Mouse (Mus musculus) granulocyte monocyte progenitor cell, adult 5-6 weeks (primary cell): ENCODE results near the gene Eif5b. TPM values are rescaled to one million over a fixed set of nuclear protein-coding genes. Genes with fewer than 3 reads are reported as not detected.

Experiments
- total RNA-seq, 2 experiments: library from RNA; stranded (forward) in 1 of 2; stranded (reverse) in 1 of 2; fragments of 200-712, 200-1000 nt in 1 of 2; fragments of >200 nt in 1 of 2; fragmentation: Nextera tagmentation in 1 of 2; gene quantifications; 2 replicates each; pipeline ENCODE4 v1.2.3; 2014 to 2017

The Eif5b gene
- total RNA-seq, 2 experiments from 2014 or later = 22.8 to 73.3 TPM

Other genes with a start within 250 kb of the Eif5b start
- 5.7 TPM in 2 replicates for gene Tsga10, start 131.6 kb upstream of the Eif5b start, total RNA-seq (2014; fragmentation: Nextera tagmentation)
- gene Tsga10, start 131.6 kb upstream of the Eif5b start, total RNA-seq (2017) = 8.1 and 8.2 TPM in 2 replicates
- 6.0 and 6.8 TPM in 2 replicates for gene Lipt1, start 126.3 kb upstream of the Eif5b start, total RNA-seq (2014; fragmentation: Nextera tagmentation)
- gene Lipt1, start 126.3 kb upstream of the Eif5b start, total RNA-seq (2017) = 4.0 and 5.3 TPM in 2 replicates
- gene Mitd1, start 107.6 kb upstream of the Eif5b start, total RNA-seq (2014; fragmentation: Nextera tagmentation) = 17.2 and 32.3 TPM in 2 replicates
- 24.0 and 39.4 TPM in 2 replicates for gene Mitd1, start 107.6 kb upstream of the Eif5b start, total RNA-seq (2017)
- gene Mrpl30, start 107.5 kb upstream of the Eif5b start, total RNA-seq (2014; fragmentation: Nextera tagmentation) = 213 and 226 TPM in 2 replicates
- gene Mrpl30, start 107.5 kb upstream of the Eif5b start, total RNA-seq (2017) = 145 and 266 TPM in 2 replicates
- not detected in 2 replicates for gene Lyg2, start 81.5 kb upstream of the Eif5b start, total RNA-seq (2014; fragmentation: Nextera tagmentation)
- gene Lyg2, start 81.5 kb upstream of the Eif5b start, total RNA-seq (2017) = not detected in 2 replicates
- gene Lyg1, start 40.3 kb upstream of the Eif5b start, total RNA-seq (2014; fragmentation: Nextera tagmentation) = not detected in 2 replicates
- not detected in 2 replicates for gene Lyg1, start 40.3 kb upstream of the Eif5b start, total RNA-seq (2017)
- 40.1 and 47.1 TPM in 2 replicates for gene Txndc9, start 117 bp upstream of the Eif5b start, total RNA-seq (2014; fragmentation: Nextera tagmentation)
- 49.6 and 51.8 TPM in 2 replicates for gene Txndc9, start 117 bp upstream of the Eif5b start, total RNA-seq (2017)
- 34.0 and 35.4 TPM in 2 replicates for gene Rev1, start 131.8 kb downstream of the Eif5b start, total RNA-seq (2014; fragmentation: Nextera tagmentation)
- gene Rev1, start 131.8 kb downstream of the Eif5b start, total RNA-seq (2017) = 41.4 and 52.3 TPM in 2 replicates